Mouse (Mus musculus) megakaryocyte, embryonic 14.5 days (primary cell): ENCODE measurements around the gene Pskh1.

ENCODE experiments used
- FLI1 ChIP-seq: IDR thresholded peaks from 2 replicates; pipeline ENCODE4 v1.6.1; 2012; ENCODE audit warnings: low read length, inconsistent platforms, mixed read lengths
- GATA1 ChIP-seq: IDR thresholded peaks from 3 replicates; pipeline ENCODE4 v1.6.1; 2012; ENCODE audit warnings: mixed read lengths, low read length, inconsistent platforms, borderline replicate concordance

GRCm38 (mm10) chr8:105890870-105891269, 9.4 kb upstream of the Pskh1 start:
- TF ChIP-seq GATA1, result no peak
- TF ChIP-seq FLI1, result no peak
